ENCODE assay signal across 22 mouse cellular contexts in the genomic region with DNA sequence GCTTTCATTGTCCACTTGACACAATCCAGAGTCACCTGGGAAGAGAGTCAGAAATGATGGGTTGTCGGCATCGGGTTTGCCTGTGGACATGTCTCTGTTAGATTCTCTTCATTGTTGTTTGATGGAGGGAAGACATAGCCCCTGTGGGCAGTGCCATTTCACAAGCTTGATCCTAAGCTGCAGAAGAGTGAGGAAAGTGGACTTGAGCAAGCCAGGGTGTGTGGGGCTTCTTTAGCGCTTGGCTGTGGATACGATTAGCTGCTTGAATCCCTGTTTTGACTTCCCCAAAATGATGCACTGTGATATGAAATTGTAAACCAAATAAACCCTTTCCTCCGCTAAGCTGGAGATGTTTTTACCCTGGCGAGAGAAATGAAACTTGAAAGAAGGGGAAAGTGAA. TPM values are rescaled to one million over a fixed set of nuclear protein-coding genes. Genes with fewer than 3 reads are reported as not detected.
DNase-seq lines count a peak whose midpoint lies in the region; ATAC-seq and TF ChIP-seq lines count a peak whose summit lies in the region.
"Had no signal": no experiment of that assay in that cellular context is flagged by ENCODE, and none has a peak within 500 bp of the region (broad histone marks: within the 10 kb centered on the region; RNA-seq: fewer than 3 reads in every experiment).

No protein-coding gene starts in this region.

- peak overlapping the region; percentile 41 for H3K4me2 ChIP-seq in CH12.LX (ENCODE audit: insufficient read depth, low read depth, poor library complexity, severe bottlenecking)
- peak overlapping the region; percentile 91 for H3K4me2 ChIP-seq in liver, embryonic 12.5 days
- H3K4me2 ChIP-seq: embryonic facial prominence, embryonic 12.5 days; forebrain, embryonic 13.5 days; neural tube, embryonic 12.5 days had no signal

- TF ChIP-seq RAD21 in CH12.LX (IDR thresholded peaks at IDR 0.05; ENCODE audit: low read depth, low read length): no peak

- WGBS in liver, embryonic 12.5 days (ENCODE audit: insufficient replicate concordance): 63% methylated on average over 6 of the region's 6 CpGs
- 88% methylated on average over 6 of the region's 6 CpGs for WGBS in cerebellum, adult 2 months

- TF ChIP-seq CTCF in CH12.LX (conservative IDR thresholded peaks at IDR 0.05 in 1 of 2, IDR thresholded peaks at IDR 0.05 in 1 of 2; ENCODE audit: low read depth in 2 of 2, low read length in 2 of 2): no peak
- TF ChIP-seq CTCF in cerebellum, adult 2 months (IDR thresholded peaks at IDR 0.05; ENCODE audit: borderline replicate concordance, insufficient read depth, low read depth, low read length): no peak

- no peak for TF ChIP-seq POLR2A in CH12.LX (IDR thresholded peaks at IDR 0.05; ENCODE audit: low read depth, low read length)
- no peak for TF ChIP-seq POLR2A in cerebellum, adult 2 months (IDR thresholded peaks at IDR 0.05; ENCODE audit: borderline replicate concordance, insufficient read depth, low read length)

- no peaks in the 10 kb centered on the region for H3K79me2 ChIP-seq in CH12.LX (replicated peaks; ENCODE audit: control insufficient read depth, extremely low read depth, insufficient read depth, poor library complexity, severe bottlenecking)

- H3K9me3 ChIP-seq in CH12.LX (replicated peaks; ENCODE audit: low read length): no peaks in the 10 kb centered on the region
- H3K9me3 ChIP-seq in liver, embryonic 12.5 days (replicated peaks): no peaks in the 10 kb centered on the region
- H3K9me3 ChIP-seq: embryonic facial prominence, embryonic 12.5 days; forebrain, embryonic 13.5 days; hindbrain, embryonic 10.5 days; midbrain, embryonic 10.5 days; neural tube, embryonic 12.5 days had no signal

- no peak for ATAC-seq in liver, embryonic 12.5 days
- peak; percentile 27 for ATAC-seq in megakaryocyte, adult 5-6 weeks (ENCODE audit: poor library complexity, severe bottlenecking)
- ATAC-seq: forebrain, embryonic 13.5 days; hindbrain, postnatal 0 days; intestine, postnatal 0 days; lung, postnatal 0 days had no signal

- no peak for TF ChIP-seq EP300 in CH12.LX (IDR thresholded peaks at IDR 0.05; ENCODE audit: low read length)

- H3K36me3 ChIP-seq in CH12.LX (replicated peaks in 1 of 2; ENCODE audit: control insufficient read depth in 1 of 2, insufficient read depth in 1 of 2, low read length in 1 of 2): no peaks in the 10 kb centered on the region
- H3K36me3 ChIP-seq in liver, embryonic 12.5 days: no peaks in the 10 kb centered on the region
- H3K36me3 ChIP-seq: embryonic facial prominence, embryonic 12.5 days; hindbrain, embryonic 10.5 days; midbrain, embryonic 10.5 days; neural tube, embryonic 12.5 days had no signal

- peaks cover 30% of the 10 kb centered on the region for H3K27me3 ChIP-seq in CH12.LX (replicated peaks)
- H3K27me3 ChIP-seq in liver, embryonic 12.5 days (replicated peaks): peaks cover 8% of the 10 kb centered on the region; the same call in 1 of the 2 replicates
- no peaks in the 10 kb centered on the region; the same call in 1 of the 2 replicates for H3K27me3 ChIP-seq in cerebellum, adult 2 months (ENCODE audit: control insufficient read depth, insufficient read depth, low read length)

- peak; percentile 90 for DNase-seq in heart, adult 11 months
- DNase-seq in heart, adult 18-20 months: no peak
- no peak for DNase-seq in CH12.LX (ENCODE audit: extremely low read depth)
- DNase-seq in layer of hippocampus, postnatal 36 days: no peak
- DNase-seq in left cerebral cortex, adult 8-10 months (ENCODE audit: low spot score in 2 of 2): no peak
- no peak for DNase-seq in cerebellum, adult 2 months
- DNase-seq: adrenal gland, postnatal 14 days; cerebellum, adult 9-11 months; gastrocnemius, postnatal 14 days; thymus, adult 2 months had no signal

- no peak overlapping the region for H3K27ac ChIP-seq in CH12.LX (ENCODE audit: insufficient read depth, low read depth)
- 0 out of 2 replicates have a peak overlapping the region, but pooled peaks have one; percentile 12 for H3K27ac ChIP-seq in liver, embryonic 12.5 days
- H3K27ac ChIP-seq in cerebellum, adult 2 months (ENCODE audit: insufficient read depth, low read length): no peak overlapping the region
- H3K27ac ChIP-seq: embryonic facial prominence, embryonic 12.5 days; forebrain, embryonic 13.5 days; hindbrain, embryonic 10.5 days; hindbrain, postnatal 0 days; kidney, postnatal 0 days; midbrain, embryonic 10.5 days; neural tube, embryonic 12.5 days had no signal

- H3K4me3 ChIP-seq in CH12.LX (replicated peaks in 1 of 3; ENCODE audit: low read depth in 2 of 3, low read length in 2 of 3, poor library complexity in 1 of 3): peak overlapping the region in 1 of 3 experiments; percentile 2
- H3K4me3 ChIP-seq in liver, embryonic 12.5 days: no peak overlapping the region
- H3K4me3 ChIP-seq in cerebellum, adult 2 months (replicated peaks; ENCODE audit: insufficient read depth, low read depth, low read length): no peak overlapping the region
- H3K4me3 ChIP-seq: embryonic facial prominence, embryonic 12.5 days; erythroblast, embryonic 14.5 days; forebrain, embryonic 13.5 days; hindbrain, embryonic 10.5 days; midbrain, embryonic 10.5 days; neural tube, embryonic 12.5 days had no signal

- in situ Hi-C loops in CH12.LX (cut with MboI; ENCODE audit: low pct_ligation_motif_present, low pct_unique_long_range_greater_than_20kb, low sequenced_read_pairs): no loop called here

- dilution Hi-C loops in CH12.LX (cut with MboI; ENCODE audit: extremely low pct_ligation_motif_present, extremely low pct_unique_long_range_greater_than_20kb, low sequenced_read_pairs): no loop called here

- peaks cover 11 to 58% of the 10 kb centered on the region in 2 experiments for H3K4me1 ChIP-seq in CH12.LX (ENCODE audit: control insufficient read depth in 1 of 2, insufficient read depth in 2 of 2)
- peaks cover 76% of the 10 kb centered on the region for H3K4me1 ChIP-seq in liver, embryonic 12.5 days
- H3K4me1 ChIP-seq in cerebellum, adult 2 months (ENCODE audit: control insufficient read depth, insufficient read depth, low read length): no peaks in the 10 kb centered on the region

- H3K9ac ChIP-seq in CH12.LX (ENCODE audit: insufficient read depth, low read depth): no peak overlapping the region; the same call in 1 of the 2 replicates
- H3K9ac ChIP-seq in liver, embryonic 12.5 days: no peak overlapping the region
- H3K9ac ChIP-seq: embryonic facial prominence, embryonic 12.5 days; forebrain, embryonic 13.5 days; neural tube, embryonic 12.5 days had no signal

TF ChIP-seq in CH12.LX, 34 proteins besides CTCF, POLR2A, EP300 and RAD21:
- TF ChIP-seq SIN3A (IDR thresholded peaks at IDR 0.05; ENCODE audit: low read length) (peak; percentile 41; the same call in 1 of the 2 replicates), MYC (IDR thresholded peaks at IDR 0.05; ENCODE audit: low read depth, low read length) (no peak)

RNA-seq across cellular contexts. Expression of a gene that starts 2.7 kb away (rescaled TPM):
- total RNA-seq in heart, adult 18-20 months (2021): 10 to 100 TPM; 21.3 to 31.6 TPM
- total RNA-seq in CH12.LX (2012; rRNA removed): 22.4 and 26.4 TPM in 2 replicates
- total RNA-seq in CH12.LX (2014; rRNA removed): 9.8 and 13.6 TPM in 2 replicates
- polyA plus RNA-seq in CH12.LX (2012; ENCODE audit: insufficient read length, low read depth): 33.9 and 37.5 TPM in 2 replicates
- polyA plus RNA-seq in liver, embryonic 12.5 days (2016; fragmentation: Nextera tagmentation; extraction: Ambion mirVana): 10.6 and 11.0 TPM in 2 replicates
- 168 and 172 TPM in 2 replicates for total RNA-seq in megakaryocyte, adult 5-6 weeks (2015)
- 89.8 and 102 TPM in 2 replicates for total RNA-seq in megakaryocyte, adult 5-6 weeks (2017)
- 1 to 10 TPM; 2.9 to 3.8 TPM for total RNA-seq in layer of hippocampus, postnatal 36 days (2021)
- 1 to 10 TPM; 3.2 to 9.1 (median 4.0) TPM for total RNA-seq in left cerebral cortex, adult 8-10 months (2022)
- 0.67 and 0.72 TPM in 2 replicates for polyA plus RNA-seq in cerebellum, adult 2 months (2012; rRNA removed)

RNA-seq across cellular contexts. Expression of a gene that starts 40.6 kb away (rescaled TPM):
- total RNA-seq in heart, adult 18-20 months (2021): 10 to 100 TPM; 11.9 to 13.2 TPM
- total RNA-seq in CH12.LX (2012; rRNA removed): 21.6 and 27.2 TPM in 2 replicates
- total RNA-seq in CH12.LX (2014; rRNA removed): 50.9 and 59.5 TPM in 2 replicates
- 26.3 and 29.5 TPM in 2 replicates for polyA plus RNA-seq in CH12.LX (2012; ENCODE audit: insufficient read length, low read depth)
- 14.4 and 16.9 TPM in 2 replicates for polyA plus RNA-seq in liver, embryonic 12.5 days (2016; fragmentation: Nextera tagmentation; extraction: Ambion mirVana)
- 5.9 and 7.3 TPM in 2 replicates for total RNA-seq in megakaryocyte, adult 5-6 weeks (2015)
- total RNA-seq in megakaryocyte, adult 5-6 weeks (2017): 10.4 and 16.2 TPM in 2 replicates
- total RNA-seq in layer of hippocampus, postnatal 36 days (2021): 10 to 100 TPM; 13.3 to 14.1 TPM
- 10 to 100 TPM; 12.2 to 15.8 (median 15.3) TPM for total RNA-seq in left cerebral cortex, adult 8-10 months (2022)
- polyA plus RNA-seq in cerebellum, adult 2 months (2012; rRNA removed): 12.8 and 13.0 TPM in 2 replicates
